Mouse (Mus musculus) left cerebral cortex, postnatal 36 days (tissue): ENCODE measurements around the gene Birc2. TPM values are rescaled to one million over a fixed set of nuclear protein-coding genes. Genes with fewer than 3 reads are reported as not detected.

Experiments used
- DNase-seq, 2 experiments: peaks; one replicate each; pipeline ENCODE4 v3.0.0; 2021 to 2022; ENCODE audit warnings: low spot score in 2 of 2, mixed read lengths in 1 of 2
- intact Hi-C: fragments of 180-260 bp; cut with DNase I; formaldehyde crosslinking; loops from one replicate; pipeline ENCODE4 v1.15.1; 2025
- total RNA-seq, 2 experiments: library from RNA; stranded (reverse); gene quantifications; 2 replicates each; pipeline ENCODE4 v1.2.3; 2021

Gene Birc2
- total RNA-seq, 2 experiments from 2014 or later: 32.2 to 34.9 TPM

DNA sequence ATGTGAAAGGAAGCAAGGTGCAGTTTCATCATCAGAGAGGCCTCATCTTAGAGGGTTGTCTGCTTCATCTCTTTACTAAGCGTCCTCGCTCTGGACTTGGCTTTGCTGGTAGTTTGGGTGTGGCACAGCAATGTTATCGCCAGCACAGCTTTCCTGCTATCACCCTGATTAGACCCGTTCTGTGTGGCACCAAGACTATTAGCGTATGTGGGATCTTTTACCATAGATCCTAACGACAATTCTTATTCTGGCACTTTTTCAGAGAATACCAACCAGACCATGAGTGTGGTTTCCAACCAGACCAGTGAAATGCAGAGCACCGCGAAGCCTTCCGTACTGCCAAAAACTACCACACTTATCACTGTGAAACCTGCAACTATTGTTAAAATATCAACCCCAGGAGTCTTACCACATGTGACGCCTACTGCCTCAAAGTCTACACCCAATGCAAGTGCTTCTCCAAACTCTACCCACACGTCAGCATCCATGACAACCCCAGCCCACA lies 46.2 kb downstream of the Birc2 start:
- no peak for DNase-seq
- intact Hi-C loops: no loop called here

DNA sequence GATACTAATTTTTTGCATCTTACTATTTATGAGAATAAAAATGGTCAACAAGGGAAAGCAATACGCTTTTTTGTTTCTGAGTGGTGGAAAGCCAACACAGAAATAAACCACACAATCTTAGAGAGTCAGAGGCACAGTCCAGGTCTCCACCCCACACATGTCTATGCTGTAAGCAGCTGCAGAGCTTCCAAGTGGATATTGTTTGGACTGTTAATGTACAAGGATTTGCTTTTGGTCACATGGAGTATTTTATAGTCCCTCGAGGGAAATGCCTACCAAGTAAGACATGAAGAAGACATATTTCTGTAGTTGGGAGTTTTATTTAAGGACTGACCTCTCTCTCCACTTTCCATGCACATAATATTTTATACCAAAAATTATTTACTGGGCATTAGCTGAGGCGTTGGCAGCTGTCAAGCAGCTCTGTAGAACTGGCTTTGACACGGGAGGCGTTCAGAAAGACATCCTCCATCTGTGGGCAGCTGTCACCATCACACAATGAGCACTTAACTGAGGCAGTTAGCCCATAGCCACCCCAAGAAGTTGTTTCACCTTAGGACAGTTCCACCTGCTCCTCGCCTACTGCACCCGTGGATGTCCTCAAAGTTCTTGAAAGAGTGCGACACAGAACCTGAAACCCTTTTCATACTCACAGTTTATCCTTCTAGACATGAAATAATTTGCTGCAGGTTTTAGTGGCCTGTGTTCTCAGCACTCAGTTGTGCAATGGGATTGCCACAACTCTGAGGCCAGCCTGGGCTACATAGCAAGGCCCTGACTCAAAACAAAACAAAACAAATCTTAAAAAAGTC lies 46.9 kb downstream of the Birc2 start:
- intact Hi-C loops: no loop called here
- DNase-seq: no peak

DNA sequence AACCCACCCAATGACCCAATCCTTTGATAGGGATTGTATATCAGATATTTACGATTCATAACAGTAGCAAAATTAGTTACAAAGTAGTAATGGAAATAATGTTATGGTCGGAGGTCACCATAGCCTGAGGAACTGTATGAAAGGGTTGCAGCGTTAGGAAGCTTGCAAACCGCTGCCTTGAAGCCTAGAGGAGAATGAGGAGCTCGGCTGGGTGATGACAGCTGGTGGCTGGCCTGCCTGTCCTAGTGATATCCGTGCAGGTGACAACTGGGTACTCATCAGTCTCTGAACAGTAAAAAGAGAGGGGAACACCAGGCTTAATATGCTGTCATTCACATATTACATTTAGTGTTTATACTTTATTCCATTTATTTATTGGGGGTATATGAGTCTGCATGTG lies 48.5 kb downstream of the Birc2 start:
- no peak for DNase-seq
- intact Hi-C loops: no loop called here

DNA sequence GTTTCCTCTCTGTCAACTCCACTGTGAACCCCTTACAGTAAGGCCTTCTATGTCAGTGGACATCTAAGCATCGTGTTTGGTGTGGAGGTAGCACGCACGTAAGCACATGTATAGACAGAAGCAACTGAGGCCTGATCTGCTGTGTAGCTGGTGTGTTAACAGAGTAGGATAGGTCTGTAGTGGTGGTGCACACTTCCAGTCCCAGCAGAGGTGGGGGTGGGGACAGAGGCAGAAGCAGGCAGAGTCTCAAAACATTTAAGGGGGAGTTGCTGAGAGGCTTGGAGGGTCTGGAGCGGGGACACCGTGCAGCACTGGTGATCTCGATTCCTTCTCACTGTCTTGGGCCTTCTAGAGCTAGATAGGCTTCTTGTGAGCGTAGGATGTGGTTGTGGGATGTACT lies 50.8 kb downstream of the Birc2 start:
- intact Hi-C loops: no loop called here
- no peak for DNase-seq

DNA sequence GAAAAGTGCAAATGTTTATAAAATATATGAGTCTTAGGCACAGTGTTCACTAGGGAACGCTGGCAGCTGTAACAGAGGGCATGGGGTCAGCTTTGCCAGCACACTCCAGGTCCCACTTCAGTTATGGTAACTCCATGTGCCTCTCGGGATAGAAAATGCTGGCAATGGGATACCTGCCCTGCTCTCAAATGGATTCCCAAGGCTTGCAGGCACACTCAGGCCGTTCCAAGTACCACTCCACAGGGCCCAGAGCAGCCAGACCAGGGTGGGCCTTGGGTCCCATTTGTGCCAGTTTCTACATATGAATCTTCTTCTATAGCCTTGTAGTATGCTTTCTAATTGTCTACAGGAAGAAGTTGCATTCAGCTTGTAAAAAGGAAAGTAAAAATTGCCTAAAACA lies 51.5 kb downstream of the Birc2 start:
- no peak for DNase-seq
- intact Hi-C loops: no loop called here

DNA sequence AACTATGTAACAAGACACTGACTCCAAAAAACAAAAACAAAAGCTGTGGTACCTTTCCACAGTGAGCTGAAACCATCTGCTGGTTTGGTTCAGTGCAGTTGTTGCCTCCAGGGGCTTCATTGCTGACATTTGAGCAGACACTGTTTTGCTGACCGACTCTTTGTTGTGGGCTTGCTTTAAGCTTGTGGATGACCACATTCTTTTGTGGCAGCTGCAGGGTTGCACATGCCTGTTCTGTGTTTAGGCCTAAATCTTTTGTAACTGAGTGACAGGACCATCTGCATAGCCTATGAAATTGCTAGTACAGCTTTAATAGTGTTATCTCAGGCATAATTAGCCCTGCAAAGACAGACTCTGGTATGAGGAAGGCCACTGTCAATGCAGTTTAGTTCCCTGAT lies 52.2 kb downstream of the Birc2 start:
- no peak for DNase-seq
- intact Hi-C loops: no loop called here

DNA sequence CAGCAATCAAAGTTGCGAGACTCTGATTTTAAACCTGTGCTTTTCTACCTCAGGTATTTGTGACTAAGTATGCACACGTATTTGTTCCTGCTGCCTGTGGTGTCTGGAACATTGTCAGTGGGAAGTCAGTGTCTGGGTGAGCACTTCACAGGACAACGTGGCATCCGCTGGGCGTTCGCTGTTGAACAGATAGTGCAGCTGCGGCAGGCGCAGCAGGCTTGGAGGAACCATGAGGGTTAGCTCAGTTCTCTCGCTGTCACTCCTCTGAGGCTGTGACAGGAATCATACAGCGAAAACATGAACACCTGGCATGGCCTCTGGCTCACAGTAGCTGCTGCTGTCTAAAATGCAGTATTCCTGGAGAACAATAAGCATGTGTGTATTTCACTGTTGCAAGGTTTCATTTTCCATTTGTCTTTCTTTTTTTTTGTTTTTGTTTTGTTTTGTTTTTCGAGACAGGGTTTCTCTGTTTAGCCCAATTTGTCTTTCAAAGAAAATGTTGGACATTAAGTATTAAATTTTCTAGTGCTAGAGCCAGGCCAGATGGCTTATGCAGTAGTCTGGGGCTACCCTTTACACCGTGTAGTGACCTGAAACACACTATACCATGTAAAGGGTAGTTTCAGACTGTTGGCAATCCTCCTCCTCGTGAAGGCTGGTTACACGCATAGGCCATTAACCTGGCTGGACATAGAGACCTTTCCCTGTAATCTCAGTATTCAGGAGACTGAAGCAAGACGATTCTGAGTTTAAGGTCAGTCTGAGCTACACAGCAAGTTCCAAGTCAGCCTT lies 52.8 kb downstream of the Birc2 start:
- DNase-seq: no peak
- intact Hi-C loops: no loop called here

DNA sequence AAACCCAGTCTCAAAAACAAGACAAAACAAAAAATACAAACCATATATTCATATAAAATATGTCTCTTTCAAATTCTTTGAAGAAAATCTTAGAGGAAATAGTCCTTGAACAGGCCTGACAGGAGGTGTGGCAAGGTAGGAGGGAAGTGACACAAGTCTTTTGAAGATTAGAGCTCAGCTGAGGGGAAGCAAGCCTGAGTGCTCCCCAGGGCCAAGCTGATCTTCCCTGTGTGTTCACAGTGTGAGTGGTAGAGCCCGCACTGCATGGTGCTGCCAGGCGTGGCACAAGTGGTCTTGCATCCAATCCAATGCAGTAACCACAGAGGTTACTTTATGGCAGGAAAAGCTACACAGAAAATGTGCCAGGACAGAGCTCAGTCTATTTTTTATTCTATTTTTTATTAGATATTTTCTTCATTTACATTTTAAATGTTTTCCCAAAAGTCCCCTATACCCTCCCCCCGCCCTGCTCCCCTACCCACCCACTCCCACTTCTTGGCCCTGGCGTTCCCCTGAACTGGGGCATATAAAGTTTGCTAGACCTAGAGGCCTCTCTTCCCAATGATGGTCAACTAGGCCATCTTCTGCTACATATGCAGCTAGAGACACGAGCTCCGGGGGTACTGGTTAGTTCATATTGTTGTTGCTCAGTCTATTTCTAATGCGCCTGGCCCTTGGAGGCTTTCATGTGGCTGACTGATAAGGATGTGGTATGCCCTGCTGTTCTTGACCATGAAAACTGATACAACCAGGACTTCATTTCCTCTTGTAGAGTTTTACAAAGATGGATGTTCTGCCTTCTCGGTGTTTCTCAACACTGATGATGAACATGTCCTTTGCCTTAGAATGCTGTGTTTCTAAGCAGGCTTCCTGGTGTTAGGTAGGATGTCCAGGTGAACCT lies 56.4 kb downstream of the Birc2 start:
- no peak for DNase-seq
- intact Hi-C loops: no loop called here

DNA sequence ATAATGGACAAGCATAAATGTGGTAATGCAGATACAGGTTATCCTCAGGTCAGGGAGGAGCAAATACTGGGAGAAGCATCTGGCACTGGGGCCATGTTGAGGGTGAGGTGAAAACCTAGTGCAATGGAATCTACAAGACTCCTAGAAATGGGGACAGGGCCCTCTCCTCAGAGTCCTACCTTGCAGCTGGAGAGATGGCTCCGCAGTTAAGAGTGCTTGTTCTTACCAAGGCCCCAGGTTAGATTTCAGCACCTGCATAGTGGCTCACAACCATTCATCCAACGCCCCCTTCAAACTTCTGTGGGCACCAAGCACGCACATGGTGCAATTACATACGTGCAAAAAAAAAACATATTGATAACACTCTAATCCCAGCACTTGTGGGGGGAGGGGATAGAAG lies 57.1 kb downstream of the Birc2 start:
- intact Hi-C loops: no loop called here
- DNase-seq: no peak

DNA sequence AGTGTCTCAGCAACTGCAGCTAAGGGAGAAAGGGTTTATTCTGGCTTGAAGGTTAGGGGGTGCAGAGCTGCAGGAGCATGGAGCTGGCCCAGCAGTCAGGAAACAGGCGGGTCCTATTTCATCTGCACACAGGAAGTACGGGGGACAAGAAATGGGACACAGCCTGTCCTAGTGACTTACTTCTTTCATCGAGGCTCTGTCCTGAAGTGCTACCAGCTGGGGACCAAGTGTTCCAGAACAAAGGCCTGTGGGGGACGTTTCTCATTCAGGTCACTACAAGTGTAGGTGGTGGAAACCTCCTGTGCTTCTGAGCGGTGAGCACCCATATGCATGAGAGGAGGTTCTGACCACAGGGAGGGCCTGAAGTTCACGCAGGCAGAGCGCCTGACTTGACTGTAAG lies 58.1 kb downstream of the Birc2 start:
- DNase-seq: no peak
- intact Hi-C loops: no loop called here

DNA sequence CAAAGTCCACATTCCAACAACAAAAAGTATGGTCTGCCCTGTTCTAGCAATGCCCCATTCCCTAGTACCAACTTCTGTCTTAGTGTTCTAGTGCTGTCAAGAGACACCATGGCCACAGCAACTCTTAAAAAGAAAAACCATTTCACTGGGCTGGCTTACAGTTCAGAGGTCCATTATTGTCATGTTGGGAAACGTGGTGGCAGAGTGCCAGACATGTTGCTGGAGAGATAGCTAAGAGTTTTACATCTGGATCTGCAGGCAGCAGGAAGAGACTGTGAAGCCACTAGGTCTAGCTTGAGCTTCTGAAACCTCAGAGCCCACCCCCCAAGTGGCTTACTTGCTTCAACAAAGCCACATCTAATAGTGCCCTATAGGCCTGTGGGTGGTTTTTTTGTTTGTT lies 59.2 kb downstream of the Birc2 start:
- no peak for DNase-seq
- intact Hi-C loops: no loop called here

DNA sequence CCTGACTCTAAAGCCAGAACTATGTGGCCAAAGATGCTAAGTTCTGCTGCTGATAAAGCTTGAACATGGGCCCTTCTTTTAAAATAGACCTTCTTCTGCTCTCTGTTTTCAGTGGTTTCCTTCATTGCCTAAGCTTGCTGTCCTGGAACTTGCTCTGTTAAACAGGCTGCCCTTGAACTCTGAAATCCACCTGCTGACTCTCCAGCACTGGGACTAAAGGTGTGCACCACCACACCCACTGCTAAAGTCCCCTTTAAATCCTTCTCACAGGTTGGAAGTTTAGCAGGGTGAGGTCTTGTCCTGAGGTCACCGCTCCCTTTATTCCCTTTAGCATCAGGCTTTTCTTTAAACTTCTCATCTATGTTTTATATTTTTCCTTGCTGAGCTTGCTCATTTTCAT lies 59.9 kb downstream of the Birc2 start:
- intact Hi-C loops: no loop called here
- DNase-seq: no peak

DNA sequence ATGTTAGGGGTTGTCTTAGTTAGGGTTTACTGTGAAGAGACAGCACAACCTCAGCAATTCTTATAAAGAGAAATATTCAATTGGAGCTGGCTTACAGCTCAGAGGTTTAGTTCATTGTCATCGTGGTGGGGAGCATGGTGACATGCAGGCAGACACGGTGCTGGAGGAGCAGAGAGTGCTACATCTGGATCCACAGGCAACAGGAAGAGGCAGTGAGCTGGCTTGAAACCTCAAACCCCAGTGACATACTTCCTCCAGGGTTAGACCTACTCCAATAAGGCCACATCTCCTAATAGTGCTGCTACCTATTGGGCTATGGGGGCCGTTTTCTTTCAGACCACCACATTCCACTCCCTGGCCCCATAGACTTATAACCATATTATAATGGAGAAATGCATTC lies 60.9 kb downstream of the Birc2 start:
- no peak for DNase-seq
- intact Hi-C loops: no loop called here

DNA sequence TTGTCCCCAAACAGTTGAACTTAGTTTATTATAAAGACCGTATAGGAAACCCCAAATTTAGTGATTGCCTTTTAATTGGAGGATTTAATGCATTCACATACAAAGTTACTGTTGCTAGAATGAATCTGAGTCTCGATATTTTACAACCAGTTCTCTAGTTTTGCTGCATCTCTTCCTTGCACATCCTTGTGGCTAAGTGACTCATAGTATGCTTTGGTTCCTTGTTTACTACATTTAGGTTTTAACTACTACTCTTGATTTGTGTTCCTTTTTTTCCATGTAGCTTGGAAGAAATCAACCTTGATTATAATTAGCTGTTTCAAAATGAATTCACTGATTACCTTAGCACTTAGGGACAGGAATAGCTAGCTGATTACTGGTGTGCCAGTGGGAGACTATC lies 61.9 kb downstream of the Birc2 start:
- no peak for DNase-seq
- intact Hi-C loops: no loop called here

DNA sequence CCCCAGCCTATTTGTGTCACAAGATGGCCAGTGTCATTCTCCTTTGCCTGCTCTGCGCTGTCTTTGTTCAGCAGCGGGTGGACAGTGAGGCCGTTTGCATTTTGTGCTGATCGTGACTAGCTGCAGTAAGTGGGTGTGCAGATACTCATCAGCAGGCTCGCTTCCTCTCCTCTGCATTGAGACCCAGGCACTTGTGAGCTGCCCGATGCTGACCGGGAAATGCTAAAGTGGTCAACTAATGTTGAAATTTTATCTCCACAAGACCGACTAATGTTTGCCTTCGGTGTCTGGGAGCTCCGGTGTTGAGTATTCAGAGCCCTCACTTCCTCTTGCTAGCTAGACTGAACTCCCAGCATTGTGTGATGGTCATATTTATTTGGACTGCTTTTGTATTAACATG lies 62.3 kb downstream of the Birc2 start:
- intact Hi-C loops: no loop called here
- DNase-seq: no peak

DNA sequence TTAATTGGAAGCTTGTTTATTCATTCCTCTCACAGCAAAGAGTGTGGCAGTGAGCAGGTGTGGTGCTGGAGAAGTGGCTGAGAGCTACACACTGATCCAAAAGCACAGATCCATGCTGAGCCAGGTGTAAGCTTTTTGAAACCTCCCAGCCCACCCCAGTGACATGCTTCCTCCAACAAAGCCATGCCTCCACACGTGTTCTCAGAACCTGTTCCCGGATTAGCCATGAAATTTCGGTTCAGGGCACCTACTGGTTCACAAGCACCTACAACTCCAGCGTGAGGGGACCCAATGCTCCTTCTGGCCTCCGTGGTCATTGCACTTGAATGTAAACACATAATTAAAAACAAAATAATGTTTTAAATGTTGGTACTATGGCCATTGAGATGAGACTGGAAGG lies 63.2 kb downstream of the Birc2 start:
- intact Hi-C loops: no loop called here
- DNase-seq: no peak

DNA sequence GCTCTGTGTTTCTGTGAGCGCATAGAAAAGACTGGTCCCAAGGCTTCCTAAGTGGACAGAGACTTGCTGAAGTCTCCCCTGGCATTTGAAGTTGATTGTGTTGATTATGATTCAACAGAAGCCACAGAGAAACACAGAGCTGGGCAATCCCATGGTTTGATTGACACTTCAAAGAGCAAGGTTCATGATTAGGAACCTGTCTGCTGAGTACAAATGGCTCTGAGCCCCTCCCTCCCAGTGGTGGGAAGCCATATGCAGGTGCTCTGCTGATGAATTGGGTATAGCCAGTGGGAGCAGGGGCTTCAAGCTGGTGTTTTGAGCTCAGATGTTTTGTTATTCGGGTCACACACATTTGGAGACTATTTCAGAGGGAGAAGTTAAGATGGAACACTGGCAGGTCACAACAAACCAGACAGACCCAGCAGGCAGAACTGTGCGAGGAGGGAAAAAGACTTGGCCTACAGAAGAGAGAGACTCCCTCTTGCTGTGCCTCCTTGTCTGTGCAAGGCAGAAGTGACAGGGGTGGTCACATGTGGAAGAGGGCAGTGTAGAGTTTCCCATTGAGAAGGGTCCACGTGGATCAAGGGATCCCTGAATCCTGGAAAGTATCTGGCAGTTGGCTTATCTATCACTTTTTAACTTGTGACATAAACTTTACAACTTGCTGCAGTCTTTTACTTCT lies 64.0 kb downstream of the Birc2 start:
- intact Hi-C loops: no loop called here

DNA sequence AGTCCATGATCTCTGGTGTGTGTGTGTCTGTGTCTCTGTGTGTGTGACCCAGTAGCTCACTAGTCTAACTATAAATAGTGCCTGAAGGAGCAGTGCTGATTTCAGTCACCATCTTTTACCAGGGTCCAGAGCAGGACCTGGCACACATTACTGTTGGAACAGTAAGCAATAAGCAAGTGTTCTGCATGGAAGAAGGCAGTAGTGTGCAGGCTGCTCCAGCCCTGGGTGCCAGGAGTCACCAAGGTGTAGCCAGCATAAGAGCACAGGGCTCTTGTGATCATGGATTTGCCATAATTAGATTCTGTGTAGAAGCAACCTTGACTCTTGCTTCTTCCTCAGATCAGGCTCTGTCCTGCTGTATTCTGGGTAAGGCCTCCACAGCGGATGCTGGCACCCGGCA lies 64.5 kb downstream of the Birc2 start:
- intact Hi-C loops: no loop called here
- no peak for DNase-seq

More for the DNA sequence above, 64.0 kb downstream of the Birc2 start:
- DNase-seq: no peak

DNA sequence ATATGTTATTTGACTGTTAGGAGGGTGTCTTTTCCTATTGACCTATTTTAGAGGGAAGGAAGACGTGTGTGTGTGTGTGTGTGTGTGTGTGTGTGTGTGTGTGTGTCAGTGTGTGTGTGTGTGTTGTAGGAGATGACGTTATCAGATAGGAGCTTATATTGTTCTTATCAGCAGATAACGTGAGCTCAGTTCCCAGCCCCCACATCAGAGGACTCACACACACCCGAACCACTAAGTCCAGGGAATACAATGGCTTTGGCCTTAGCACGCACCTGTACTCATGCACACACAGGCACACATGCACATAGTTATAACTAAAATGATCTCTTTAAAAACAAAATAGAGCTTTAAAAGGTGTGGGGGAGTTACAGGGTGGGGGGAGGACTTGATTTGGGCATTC lies 67.4 kb downstream of the Birc2 start:
- intact Hi-C loops: loop anchor here (10.0 kb wide), 1 partner anchor 65 kb away; the partner anchor contains the start of gene Birc2
- no peak for DNase-seq
